Mouse (Mus musculus) stomach, postnatal 0 days (tissue): Measurements from ENCODE around the gene Ethe1.

Experiments used
- CTCF ChIP-seq: IDR thresholded peaks from 2 replicates; pipeline ENCODE4 v1.5.1; 2016; ENCODE audit warnings: antibody characterized with exemption, low read depth, mild to moderate bottlenecking, moderate library complexity
- EP300 ChIP-seq: optimal IDR thresholded peaks from 2 replicates; pipeline ENCODE3; 2016; ENCODE audit warnings: antibody characterized with exemption

- TF ChIP-seq CTCF (no peak), EP300 (no peak)
Measured at GRCm38 (mm10) chr7:24592781-24593180, 5.4 kb downstream of the Ethe1 start.
